Mouse (Mus musculus): ENCODE measurements around the gene Nop53.
"Not testable (repeated sequence)": the region's sequence is repeated elsewhere in the genome, so short reads cannot be mapped to it uniquely, and the experiment has no call there.

Gene Nop53

GRCm38 (mm10) chr7:15920645-15921190, 25.2 kb downstream of the Nop53 start:
- DNase-seq (ENCODE audit: low spot score in 2 of 2) = no peak

- DNase-seq (ENCODE audit: low spot score in 2 of 2) = no peak
These were observed 25.9 kb downstream of the Nop53 start for GRCm38 (mm10) chr7:15919947-15920346.

- DNase-seq (ENCODE audit: low spot score in 2 of 2) = no peak
These were observed 27.5 kb downstream of the Nop53 start for GRCm38 (mm10) chr7:15918371-15918770.

- no peak for DNase-seq (ENCODE audit: low spot score in 2 of 2)
These were observed 28.9 kb downstream of the Nop53 start for GRCm38 (mm10) chr7:15916996-15917395.

- no peak for DNase-seq (ENCODE audit: low spot score in 2 of 2)
These were observed 29.6 kb downstream of the Nop53 start for GRCm38 (mm10) chr7:15916134-15916723.

GRCm38 (mm10) chr7:15915695-15916094, 30.2 kb downstream of the Nop53 start:
- not testable (repeated sequence) for DNase-seq (ENCODE audit: low spot score in 2 of 2)

- DNase-seq (ENCODE audit: low spot score in 2 of 2) = no peak
These were observed 31.1 kb downstream of the Nop53 start for GRCm38 (mm10) chr7:15914751-15915150.

GRCm38 (mm10) chr7:15914252-15914651, 31.6 kb downstream of the Nop53 start:
- peak; percentile 22 to 51 for DNase-seq (ENCODE audit: low spot score in 2 of 2)

- peak; percentile 44 to 69 for DNase-seq (ENCODE audit: low spot score in 2 of 2)
These were observed 33.7 kb downstream of the Nop53 start for GRCm38 (mm10) chr7:15912183-15912582.

GRCm38 (mm10) chr7:15910521-15910920, 35.4 kb downstream of the Nop53 start:
- DNase-seq (ENCODE audit: low spot score in 2 of 2) = no peak

GRCm38 (mm10) chr7:15907971-15908590, 37.8 kb downstream of the Nop53 start:
- no peak for DNase-seq (ENCODE audit: low spot score in 2 of 2)

- DNase-seq (ENCODE audit: low spot score in 2 of 2) = no peak
These were observed 39.3 kb downstream of the Nop53 start for GRCm38 (mm10) chr7:15906602-15907001.

- no peak for DNase-seq (ENCODE audit: low spot score in 2 of 2)
These were observed 40.0 kb downstream of the Nop53 start for GRCm38 (mm10) chr7:15905861-15906260.

- DNase-seq (ENCODE audit: low spot score in 2 of 2) = no peak
These were observed 44.4 kb downstream of the Nop53 start for GRCm38 (mm10) chr7:15901366-15902048.

GRCm38 (mm10) chr7:15894251-15894650, 51.6 kb downstream of the Nop53 start:
- DNase-seq (ENCODE audit: low spot score in 2 of 2) = no peak
